Mouse (Mus musculus): ENCODE results near the gene Bmp7.

Gene Bmp7

GRCm38 (mm10) chr2:172940003-172940798 lies at the start of gene Bmp7:
Gene Bmp7 (minus strand): TSS chr2:172940321.
- peak; percentile 9 to 19 for DNase-seq (ENCODE audit: low spot score in 2 of 2)

DNA sequence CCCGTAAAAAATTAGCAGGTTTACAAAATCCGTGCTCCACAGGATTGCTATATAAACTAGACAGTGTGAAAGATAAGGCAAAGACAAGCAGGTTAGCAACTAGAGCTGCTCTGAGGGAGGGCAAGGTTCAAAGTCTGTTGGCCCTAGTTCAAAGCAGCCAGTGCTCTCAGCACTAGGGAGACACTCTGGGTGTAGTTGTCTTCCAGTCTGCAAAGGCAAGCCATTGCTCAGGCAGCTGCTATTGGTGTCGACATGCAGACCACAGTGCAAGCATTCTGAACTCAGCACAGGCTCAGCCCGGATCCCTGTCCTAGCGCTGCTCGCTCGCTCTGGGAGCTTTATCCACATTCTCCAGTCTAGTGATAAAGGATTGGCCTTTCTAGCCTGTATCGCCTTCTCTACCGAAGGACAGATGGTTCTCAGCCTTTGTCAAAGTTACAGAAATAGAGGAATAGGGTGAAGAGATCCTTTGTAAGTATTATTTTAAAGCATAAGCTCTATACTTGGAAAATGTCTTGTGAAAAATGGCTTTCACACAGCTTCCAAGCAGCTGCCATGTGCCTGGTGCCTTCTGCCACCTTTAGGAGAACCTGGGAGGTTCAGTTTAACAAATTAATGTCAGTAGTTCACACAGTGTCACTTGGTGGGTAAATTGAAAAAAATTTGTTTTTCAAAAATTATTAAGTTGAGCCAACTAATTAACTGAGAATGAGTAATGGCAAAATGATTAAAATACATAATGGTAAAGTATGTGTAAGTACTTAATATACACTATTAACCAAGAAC lies 42.8 kb upstream of the Bmp7 start:
- DNase-seq (ENCODE audit: low spot score in 2 of 2): no peak

DNA sequence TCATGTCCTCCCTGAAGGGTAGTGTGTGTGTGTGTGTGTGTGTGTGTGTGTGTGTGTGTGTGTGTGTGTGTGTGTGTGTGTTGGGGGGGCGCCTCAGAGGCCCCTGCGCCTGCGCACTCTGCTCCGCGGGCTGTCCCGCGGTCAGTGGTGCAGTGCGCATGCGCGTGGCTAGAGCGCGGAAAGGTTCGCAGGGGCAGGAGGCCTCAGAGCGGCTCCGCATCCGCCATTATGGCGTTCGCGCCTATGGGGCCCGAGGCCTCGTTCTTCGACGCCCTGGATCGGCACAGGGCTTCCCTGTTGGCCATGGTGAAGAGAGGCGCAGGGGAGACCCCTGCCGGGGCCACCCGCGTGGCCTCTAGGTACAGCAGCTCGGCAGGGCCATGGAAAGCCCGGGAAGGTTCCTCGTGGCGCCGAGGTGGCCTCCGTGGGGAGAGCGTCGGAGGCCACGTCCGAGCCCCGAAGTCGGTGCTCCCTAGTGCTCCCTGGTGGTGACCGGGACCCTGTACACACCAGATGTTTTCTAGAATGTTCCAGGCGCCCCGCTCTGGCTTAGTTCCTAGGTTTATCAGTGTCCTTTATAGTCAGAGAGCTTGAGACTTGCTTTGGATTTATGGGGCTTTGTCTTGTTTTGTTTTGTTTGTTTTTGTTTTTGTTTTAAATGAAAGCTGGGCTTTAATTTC lies 39.7 kb upstream of the Bmp7 start:
- no peak for DNase-seq (ENCODE audit: low spot score in 2 of 2)

- DNase-seq (ENCODE audit: low spot score in 2 of 2): no peak
Observed at GRCm38 (mm10) chr2:172978131-172978633, 38.1 kb upstream of the Bmp7 start.

DNA sequence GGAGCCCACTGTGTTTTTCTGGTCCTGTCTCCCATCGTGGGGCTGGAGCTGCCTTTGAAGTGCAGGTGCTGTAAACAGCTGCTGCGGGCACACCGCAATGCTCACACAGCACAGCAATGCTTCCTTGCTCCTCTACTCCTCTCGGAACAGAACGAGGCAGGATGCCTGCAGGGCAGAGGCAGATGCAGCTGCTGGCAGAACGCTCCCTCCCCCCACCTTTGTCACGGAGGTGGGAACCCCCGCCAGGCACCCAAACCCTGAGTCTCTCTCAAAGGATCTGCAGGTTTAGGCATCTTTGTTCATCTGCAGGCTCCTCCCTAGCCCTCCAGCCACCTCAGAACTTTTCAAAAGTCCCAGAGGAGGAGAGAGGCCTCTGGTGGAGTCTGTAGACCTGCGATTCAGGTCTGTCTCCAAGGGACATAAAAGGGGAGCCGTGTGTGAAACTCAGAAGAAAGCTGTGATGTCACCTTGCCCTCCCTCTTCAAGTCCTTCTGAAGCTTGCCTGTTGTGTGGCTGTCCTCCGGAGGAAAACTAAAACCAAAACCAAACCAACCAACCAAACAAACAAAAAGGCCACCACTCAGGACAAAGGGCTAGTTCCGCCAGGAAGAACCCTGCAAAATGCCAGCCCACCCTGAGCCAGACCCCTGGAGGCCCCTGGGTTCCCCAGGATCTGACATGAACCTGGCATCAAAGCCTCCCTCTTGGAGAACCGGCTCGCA lies 37.4 kb upstream of the Bmp7 start, which contains the start of gene Spo11:
Gene Spo11, plus strand, starts transcription at position 292 of the 722 bp plus-strand sequence.
- DNase-seq (ENCODE audit: low spot score in 2 of 2): peak; percentile 46 to 60

- peak; percentile 19 to 56 for DNase-seq (ENCODE audit: low spot score in 2 of 2)
Observed at GRCm38 (mm10) chr2:172976661-172977238, 36.6 kb upstream of the Bmp7 start.

- no peak for DNase-seq (ENCODE audit: low spot score in 2 of 2)
Observed at GRCm38 (mm10) chr2:172975159-172975558, 35.0 kb upstream of the Bmp7 start.

DNA sequence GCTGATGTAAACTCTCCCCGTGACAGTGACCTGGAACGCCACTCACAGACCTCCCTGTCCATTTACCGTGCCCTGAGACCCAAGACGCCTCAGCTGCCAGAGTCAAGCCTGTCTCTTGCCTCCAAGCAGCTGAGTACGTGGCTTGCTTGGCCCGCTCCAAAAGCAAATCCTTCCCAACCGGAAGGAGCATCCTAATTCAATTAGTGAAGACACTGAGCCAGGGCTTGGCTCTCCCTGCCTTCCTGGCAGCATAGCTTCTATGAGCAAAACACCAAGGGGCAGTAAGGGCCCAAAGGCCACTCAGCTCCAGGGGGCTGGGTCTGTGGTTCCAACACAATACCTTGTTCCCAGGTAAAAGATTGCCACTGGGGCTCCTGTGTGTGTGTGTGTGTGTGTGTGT lies 34.6 kb upstream of the Bmp7 start:
- DNase-seq (ENCODE audit: low spot score in 2 of 2): no peak

DNA sequence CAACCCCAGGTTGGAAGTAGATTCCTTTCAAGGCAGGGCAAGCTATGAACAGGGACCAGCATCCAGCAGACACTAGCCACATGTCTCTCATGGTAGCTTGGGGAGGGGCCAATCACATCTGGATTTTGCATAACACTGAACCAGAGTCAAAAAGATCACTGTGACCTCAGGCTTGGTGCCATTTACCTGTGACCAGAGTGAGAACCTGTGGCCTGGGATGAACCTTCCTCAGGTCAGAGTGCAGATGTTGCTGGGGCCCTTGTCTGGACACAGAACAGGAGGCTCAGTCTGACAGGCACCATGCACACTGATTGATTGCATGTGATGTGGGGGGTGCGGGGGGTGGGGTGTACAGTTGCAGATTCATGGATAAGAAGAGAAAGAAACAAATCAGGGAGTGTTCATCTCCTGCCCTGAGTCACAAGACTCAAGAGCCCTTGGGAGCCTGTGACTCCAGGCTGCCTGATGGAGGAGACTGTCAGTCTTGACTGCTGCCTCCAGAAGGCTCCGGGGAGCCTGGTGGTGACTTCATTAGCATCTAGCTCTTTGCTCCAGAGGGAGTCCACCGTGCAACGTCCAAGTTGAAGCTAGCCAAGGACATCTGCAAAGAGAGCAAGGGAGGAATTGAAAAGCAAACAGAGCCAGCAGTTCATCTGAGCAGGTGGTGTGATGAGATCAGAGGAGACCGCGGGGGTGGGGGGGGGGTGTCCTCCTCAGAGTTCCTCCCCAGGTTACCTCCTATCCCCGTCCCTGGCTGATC lies 33.9 kb upstream of the Bmp7 start:
- no peak for DNase-seq (ENCODE audit: low spot score in 2 of 2)

GRCm38 (mm10) chr2:172971865-172972264 lies 31.7 kb upstream of the Bmp7 start:
- DNase-seq (ENCODE audit: low spot score in 2 of 2): no peak

DNA sequence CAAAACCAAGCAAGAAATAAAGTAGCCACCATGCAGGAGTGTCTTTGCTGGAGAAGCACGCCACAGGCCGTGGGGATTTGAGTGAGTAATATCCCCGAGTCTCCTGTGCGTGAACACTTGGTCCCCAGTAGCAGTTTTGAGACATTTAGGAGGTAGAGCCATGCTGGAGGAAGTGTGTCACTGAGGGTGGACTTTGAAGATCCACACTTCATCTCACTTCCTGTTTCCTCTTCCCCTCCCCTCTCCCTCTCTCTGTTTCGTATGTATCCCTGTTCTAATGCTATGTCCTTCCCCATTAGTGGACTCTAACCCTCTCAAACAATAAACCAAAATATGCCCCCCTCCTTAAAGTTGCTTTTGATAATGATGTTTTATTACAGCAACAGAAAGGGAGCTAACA lies 26.4 kb upstream of the Bmp7 start:
- no peak for DNase-seq (ENCODE audit: low spot score in 2 of 2)

- no peak for DNase-seq (ENCODE audit: low spot score in 2 of 2)
Observed at GRCm38 (mm10) chr2:172965249-172965648, 25.1 kb upstream of the Bmp7 start.

- DNase-seq (ENCODE audit: low spot score in 2 of 2): no peak
Observed at GRCm38 (mm10) chr2:172961211-172961610, 21.1 kb upstream of the Bmp7 start.

GRCm38 (mm10) chr2:172960350-172960749 lies 20.2 kb upstream of the Bmp7 start:
- no peak for DNase-seq (ENCODE audit: low spot score in 2 of 2)

- no peak for DNase-seq (ENCODE audit: low spot score in 2 of 2)
Observed at GRCm38 (mm10) chr2:172959006-172959768, 19.1 kb upstream of the Bmp7 start.

GRCm38 (mm10) chr2:172958579-172958978 lies 18.5 kb upstream of the Bmp7 start:
- no peak for DNase-seq (ENCODE audit: low spot score in 2 of 2)

DNA sequence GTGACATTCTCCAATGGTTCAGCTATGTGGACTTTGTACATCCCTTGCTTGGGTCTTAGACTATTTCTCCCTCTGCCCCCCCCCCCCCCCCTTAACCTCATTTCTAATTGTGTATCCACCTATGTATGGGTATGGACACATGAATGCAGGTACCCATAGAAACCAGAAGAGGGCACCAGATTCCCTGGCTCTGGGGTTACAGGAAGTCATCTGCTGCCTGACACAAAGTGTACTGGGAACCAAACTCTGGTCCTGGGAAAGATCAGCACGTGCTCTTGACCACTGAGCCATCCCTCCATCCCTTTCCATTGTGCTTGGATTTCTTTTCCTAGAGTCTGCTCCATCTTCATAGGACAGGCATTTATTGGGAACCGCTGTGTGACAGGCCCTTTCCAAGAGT lies 11.9 kb upstream of the Bmp7 start:
- no peak for DNase-seq (ENCODE audit: low spot score in 2 of 2)

- no peak for DNase-seq (ENCODE audit: low spot score in 2 of 2)
Observed at GRCm38 (mm10) chr2:172950722-172951121, 10.6 kb upstream of the Bmp7 start.

DNA sequence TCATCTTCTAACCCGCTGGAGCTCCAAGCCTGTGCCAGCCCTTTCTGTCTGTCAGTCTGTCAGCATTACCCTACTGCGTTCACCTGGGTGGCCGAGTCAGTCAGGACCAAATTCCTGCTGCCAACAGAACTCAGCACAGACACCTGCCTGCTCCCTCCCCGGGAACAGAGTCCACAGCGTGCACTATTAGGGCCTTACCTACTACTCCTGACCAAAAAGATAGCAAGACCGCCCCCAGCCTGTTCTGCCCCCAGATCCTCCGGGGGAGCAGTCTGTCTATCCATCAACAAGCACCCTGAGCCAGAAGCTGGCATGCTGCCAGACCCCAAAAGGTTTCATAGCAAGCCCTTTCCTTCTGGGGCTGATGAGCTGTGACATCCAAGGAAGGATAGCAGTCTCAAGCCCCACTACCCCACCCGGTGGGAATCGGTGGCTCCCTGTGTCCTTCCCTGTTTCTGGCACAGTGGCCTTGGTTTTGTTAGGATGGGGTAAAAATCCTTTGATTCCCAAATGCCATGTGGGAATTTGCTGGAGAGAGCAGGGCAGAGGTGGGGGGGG lies 10.1 kb upstream of the Bmp7 start:
- DNase-seq (ENCODE audit: low spot score in 2 of 2): no peak

All from natural killer cell, adult 2 months (primary cell).